Mouse (Mus musculus): ENCODE data around the gene Rad50. TPM values are rescaled to one million over a fixed set of nuclear protein-coding genes. Genes with fewer than 3 reads are reported as not detected.

Rad50 gene
- polyA plus RNA-seq, 1 experiment: 31.7 TPM

DNA sequence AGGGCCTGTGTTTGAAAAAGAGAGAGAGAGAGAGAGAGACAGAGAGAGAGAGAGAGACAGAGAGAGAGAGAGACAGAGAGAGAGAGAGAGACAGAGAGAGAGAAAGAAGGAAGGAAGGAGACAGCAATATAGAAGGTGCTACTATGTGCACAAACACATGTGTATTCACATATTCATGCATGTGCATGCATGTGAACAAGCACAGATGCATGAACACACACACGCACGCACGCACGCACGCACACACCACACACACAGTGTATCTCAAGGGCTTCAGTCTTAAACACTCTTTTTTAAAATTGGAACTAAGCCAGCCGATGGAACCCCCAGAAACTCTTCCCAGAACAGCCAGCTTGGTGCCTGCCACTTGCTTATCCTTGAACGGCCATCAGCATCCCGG is 91.5 kb downstream of the Rad50 start:
- H3K4me3 ChIP-seq (ENCODE audit: insufficient read depth, low read length): no peak overlapping the region
- H3K27ac ChIP-seq (ENCODE audit: insufficient read depth, low read length): no peak overlapping the region
- H3K4me1 ChIP-seq (ENCODE audit: control insufficient read depth, insufficient read depth, low read length): no peaks in the 10 kb centered on the region
- TF ChIP-seq CTCF (IDR thresholded peaks at IDR 0.05; ENCODE audit: borderline replicate concordance, insufficient read depth, low read length): no peak

DNA sequence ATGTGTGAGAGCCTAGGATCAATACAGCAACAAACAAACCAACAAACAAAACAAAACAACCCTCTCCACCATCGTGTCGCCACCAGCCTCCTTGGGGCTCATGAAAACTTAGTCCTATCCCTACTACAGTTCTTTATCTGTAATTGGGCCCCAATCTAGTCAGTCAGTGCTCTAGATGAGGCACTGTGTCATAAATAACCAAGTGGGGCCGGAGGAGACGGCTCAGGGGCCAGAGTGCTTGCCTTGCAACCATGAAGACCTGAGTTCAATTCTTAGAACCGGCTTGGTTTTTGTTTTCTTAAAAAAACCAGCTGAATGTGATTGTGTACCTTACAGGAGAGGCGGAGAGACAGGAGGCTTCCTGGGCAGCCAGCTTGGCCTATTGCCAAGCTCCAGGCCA is 91.9 kb downstream of the Rad50 start:
- Histone ChIP-seq H3K27ac (ENCODE audit: insufficient read depth, low read length) (no peak overlapping the region), H3K4me3 (ENCODE audit: insufficient read depth, low read length) (no peak overlapping the region), H3K4me1 (ENCODE audit: control insufficient read depth, insufficient read depth, low read length) (no peaks in the 10 kb centered on the region)
- no peak for TF ChIP-seq CTCF (IDR thresholded peaks at IDR 0.05; ENCODE audit: borderline replicate concordance, insufficient read depth, low read length)

DNA sequence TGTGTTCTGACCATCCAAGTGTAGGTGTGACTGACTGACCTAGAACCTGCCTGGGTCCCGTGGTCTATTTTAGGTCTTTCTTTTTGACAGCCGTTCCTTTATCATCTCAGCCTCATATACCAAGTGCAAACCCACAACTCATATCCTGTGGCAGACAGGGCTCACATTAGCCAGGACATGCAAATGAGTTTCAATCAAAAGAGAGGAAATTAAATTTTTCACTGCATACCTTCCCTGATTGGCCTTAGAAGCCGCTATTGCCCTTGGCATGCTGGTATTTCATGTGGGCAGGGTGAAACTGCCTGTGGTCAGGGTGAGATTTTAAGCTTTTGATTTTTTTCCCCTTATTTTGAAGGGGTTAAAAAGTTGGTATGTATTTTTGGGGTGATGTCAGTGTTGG is 97.4 kb downstream of the Rad50 start:
- TF ChIP-seq CTCF (IDR thresholded peaks at IDR 0.05; ENCODE audit: borderline replicate concordance, insufficient read depth, low read length): no peak
- no peak for TF ChIP-seq POLR2A (IDR thresholded peaks at IDR 0.05; ENCODE audit: low read depth, low read length)
- no peak overlapping the region for H3K27ac ChIP-seq (ENCODE audit: insufficient read depth, low read length)
- no peak overlapping the region for H3K4me3 ChIP-seq (ENCODE audit: insufficient read depth, low read length)
- H3K4me1 ChIP-seq (ENCODE audit: control insufficient read depth, insufficient read depth, low read length): no peaks in the 10 kb centered on the region

GRCm38 (mm10) chr11:53609231-53609630 is 97.9 kb downstream of the Rad50 start:
- no peak for TF ChIP-seq CTCF (IDR thresholded peaks at IDR 0.05; ENCODE audit: borderline replicate concordance, insufficient read depth, low read length)
- no peak for TF ChIP-seq POLR2A (IDR thresholded peaks at IDR 0.05; ENCODE audit: low read depth, low read length)
- Histone ChIP-seq H3K4me3 (ENCODE audit: insufficient read depth, low read length) (no peak overlapping the region), H3K27ac (ENCODE audit: insufficient read depth, low read length) (no peak overlapping the region), H3K4me1 (ENCODE audit: control insufficient read depth, insufficient read depth, low read length) (no peaks in the 10 kb centered on the region)

GRCm38 (mm10) chr11:53605609-53606008 is 101.5 kb downstream of the Rad50 start:
- Histone ChIP-seq H3K4me3 (ENCODE audit: insufficient read depth, low read length) (no peak overlapping the region), H3K4me1 (ENCODE audit: control insufficient read depth, insufficient read depth, low read length) (no peaks in the 10 kb centered on the region), H3K27ac (ENCODE audit: insufficient read depth, low read length) (no peak overlapping the region)
- no peak for TF ChIP-seq CTCF (IDR thresholded peaks at IDR 0.05; ENCODE audit: borderline replicate concordance, insufficient read depth, low read length)
- no peak for TF ChIP-seq POLR2A (IDR thresholded peaks at IDR 0.05; ENCODE audit: low read depth, low read length)

GRCm38 (mm10) chr11:53604983-53605382 is 102.1 kb downstream of the Rad50 start:
- Histone ChIP-seq H3K27ac (ENCODE audit: insufficient read depth, low read length) (no peak overlapping the region), H3K4me3 (ENCODE audit: insufficient read depth, low read length) (no peak overlapping the region), H3K4me1 (ENCODE audit: control insufficient read depth, insufficient read depth, low read length) (no peaks in the 10 kb centered on the region)
- no peak for TF ChIP-seq POLR2A (IDR thresholded peaks at IDR 0.05; ENCODE audit: low read depth, low read length)
- no peak for TF ChIP-seq CTCF (IDR thresholded peaks at IDR 0.05; ENCODE audit: borderline replicate concordance, insufficient read depth, low read length)

Other genes with a start within 250 kb of the Rad50 start
- gene Gm9837, start 236.8 kb downstream of the Rad50 start, polyA plus RNA-seq (2011; ENCODE audit: insufficient read length, low read depth, missing spikeins): not detected in 2 replicates
- gene Gm9945, start 227.2 kb downstream of the Rad50 start, polyA plus RNA-seq (2011; ENCODE audit: insufficient read length, low read depth, missing spikeins): not detected in 2 replicates
- not detected in 2 replicates for gene Sowaha, start 227.0 kb downstream of the Rad50 start, polyA plus RNA-seq (2011; ENCODE audit: insufficient read length, low read depth, missing spikeins)
- 88.6 and 91.6 TPM in 2 replicates for gene Sept8, start 188.1 kb downstream of the Rad50 start, polyA plus RNA-seq (2011; ENCODE audit: insufficient read length, low read depth, missing spikeins)
- gene Kif3a, start 139.9 kb downstream of the Rad50 start, polyA plus RNA-seq (2011; ENCODE audit: insufficient read length, low read depth, missing spikeins): 27.3 and 35.3 TPM in 2 replicates
- not detected in 2 replicates for gene Il4, start 88.7 kb downstream of the Rad50 start, polyA plus RNA-seq (2011; ENCODE audit: insufficient read length, low read depth, missing spikeins)
- not detected in 2 replicates for gene Il13, start 72.6 kb downstream of the Rad50 start, polyA plus RNA-seq (2011; ENCODE audit: insufficient read length, low read depth, missing spikeins)
- gene Il5, start 13.5 kb upstream of the Rad50 start, polyA plus RNA-seq (2011; ENCODE audit: insufficient read length, low read depth, missing spikeins): not detected in 2 replicates
- gene Irf1, start 62.7 kb upstream of the Rad50 start, polyA plus RNA-seq (2011; ENCODE audit: insufficient read length, low read depth, missing spikeins): 19.7 and 35.1 TPM in 2 replicates
- gene Gm17334, start 65.9 kb upstream of the Rad50 start, polyA plus RNA-seq (2011; ENCODE audit: insufficient read length, low read depth, missing spikeins): not detected in 2 replicates
- gene Gm12216, start 151.9 kb upstream of the Rad50 start, polyA plus RNA-seq (2011; ENCODE audit: insufficient read length, low read depth, missing spikeins): not detected in 2 replicates
- 7.1 and 7.2 TPM in 2 replicates for gene Slc22a5, start 184.3 kb upstream of the Rad50 start, polyA plus RNA-seq (2011; ENCODE audit: insufficient read length, low read depth, missing spikeins)